Mouse (Mus musculus): ENCODE measurements around the gene Ell. TPM values are rescaled to one million over a fixed set of nuclear protein-coding genes. Genes with fewer than 3 reads are reported as not detected.
A peak's percentile ranks its signal among the peaks of the same experiment; 100 is the strongest.

Gene Ell
- polyA plus RNA-seq, 1 experiment from 2014 or later, result 9.7 TPM

DNA sequence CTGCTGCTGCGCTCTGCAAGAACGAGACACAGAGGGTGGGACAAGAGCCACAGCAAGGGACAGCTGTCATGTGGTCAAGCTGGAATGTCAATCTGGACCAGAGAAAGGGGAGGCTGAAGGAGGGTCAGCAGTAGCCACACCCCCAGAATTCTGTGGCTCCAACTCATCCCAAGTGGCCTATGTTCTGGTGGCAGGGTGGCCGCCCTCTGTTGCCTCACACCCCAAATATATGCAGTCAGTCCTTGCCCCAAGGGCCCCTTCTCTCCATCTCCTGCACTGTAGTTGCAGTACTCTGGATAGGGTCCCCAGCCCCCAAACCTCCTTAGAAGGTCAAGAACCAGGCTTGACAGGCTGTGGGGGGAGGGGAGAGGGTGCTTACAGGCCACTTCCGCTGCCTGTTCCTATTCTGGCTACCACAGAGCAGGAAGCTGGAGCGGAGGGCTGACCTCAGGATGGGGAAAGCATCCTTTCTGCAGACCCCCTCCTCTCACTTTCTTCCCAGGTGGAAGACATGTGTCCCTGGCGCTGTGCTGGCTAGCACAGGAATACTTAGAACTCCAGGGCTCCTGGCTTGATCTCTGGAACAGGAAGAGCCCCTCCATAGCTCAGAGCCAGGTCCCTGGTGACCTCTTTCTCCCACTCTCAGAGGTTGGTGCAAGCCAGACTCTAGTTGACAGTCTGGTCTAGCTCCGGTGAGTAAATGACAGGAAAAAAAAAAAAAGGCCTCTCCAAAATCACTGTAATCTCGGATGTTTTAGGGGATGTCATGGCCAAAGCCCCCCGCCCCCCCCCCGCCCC is 61.4 kb downstream of the Ell start:
- H3K36me3 ChIP-seq, result peaks cover 60% of the 10 kb centered on the region
- peak overlapping the region; percentile 43; the same call in 1 of the 2 replicates for H3K27ac ChIP-seq
- DNase-seq (no peak), ATAC-seq (ENCODE audit: low read depth) (no peak; the same call in 1 of the 2 replicates)
- H3K4me1 ChIP-seq (replicated peaks), result peaks cover 86% of the 10 kb centered on the region
- no peaks in the 10 kb centered on the region for H3K9me3 ChIP-seq (replicated peaks)
- H3K9ac ChIP-seq, result peak overlapping the region; percentile 19; the same call in 1 of the 2 replicates
- H3K4me3 ChIP-seq (replicated peaks), result peak overlapping the region; percentile 7; the same call in 1 of the 2 replicates
- peak overlapping the region; percentile 57 for H3K4me2 ChIP-seq
- 43% methylated on average over 10 of the region's 10 CpGs for WGBS (ENCODE audit: insufficient replicate concordance)
- H3K27me3 ChIP-seq, result no peaks in the 10 kb centered on the region

DNA sequence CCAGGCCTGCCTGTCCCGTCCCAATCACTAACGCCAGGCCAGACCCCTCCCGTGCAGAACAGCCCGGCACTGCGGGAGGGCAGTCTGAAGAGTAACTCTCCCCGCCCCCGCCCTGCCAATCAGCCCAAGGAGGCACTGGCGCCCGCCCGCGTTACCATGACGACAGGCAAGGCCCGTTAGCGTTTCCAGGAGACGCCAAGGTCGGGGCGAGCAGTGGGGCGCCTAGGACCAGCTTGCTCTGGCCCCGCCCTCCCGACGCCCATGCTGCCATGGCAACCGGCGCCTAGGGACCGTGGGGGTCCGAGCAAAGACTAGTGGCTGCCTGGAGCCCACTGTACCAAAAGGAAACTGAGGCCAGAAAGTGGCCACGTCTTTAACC is 62.0 kb downstream of the Ell start:
- H3K4me2 ChIP-seq, result peak overlapping the region; percentile 57
- 0 out of 2 replicates have a peak overlapping the region, but pooled peaks have one; percentile 19 for H3K9ac ChIP-seq
- peak overlapping the region; percentile 43; the same call in 1 of the 2 replicates for H3K27ac ChIP-seq
- no peaks in the 10 kb centered on the region for H3K9me3 ChIP-seq (replicated peaks)
- DNase-seq, result peak; percentile 78
- H3K4me3 ChIP-seq (replicated peaks), result peak overlapping the region; percentile 7
- whole genome bisulfite sequencing (ENCODE audit: insufficient replicate concordance), result 1% methylated on average over 26 of the region's 26 CpGs
- no peaks in the 10 kb centered on the region for H3K27me3 ChIP-seq
- peak; percentile 70 for ATAC-seq (ENCODE audit: low read depth)
- H3K4me1 ChIP-seq (replicated peaks), result peaks cover 86% of the 10 kb centered on the region
- H3K36me3 ChIP-seq, result peaks cover 55% of the 10 kb centered on the region

DNA sequence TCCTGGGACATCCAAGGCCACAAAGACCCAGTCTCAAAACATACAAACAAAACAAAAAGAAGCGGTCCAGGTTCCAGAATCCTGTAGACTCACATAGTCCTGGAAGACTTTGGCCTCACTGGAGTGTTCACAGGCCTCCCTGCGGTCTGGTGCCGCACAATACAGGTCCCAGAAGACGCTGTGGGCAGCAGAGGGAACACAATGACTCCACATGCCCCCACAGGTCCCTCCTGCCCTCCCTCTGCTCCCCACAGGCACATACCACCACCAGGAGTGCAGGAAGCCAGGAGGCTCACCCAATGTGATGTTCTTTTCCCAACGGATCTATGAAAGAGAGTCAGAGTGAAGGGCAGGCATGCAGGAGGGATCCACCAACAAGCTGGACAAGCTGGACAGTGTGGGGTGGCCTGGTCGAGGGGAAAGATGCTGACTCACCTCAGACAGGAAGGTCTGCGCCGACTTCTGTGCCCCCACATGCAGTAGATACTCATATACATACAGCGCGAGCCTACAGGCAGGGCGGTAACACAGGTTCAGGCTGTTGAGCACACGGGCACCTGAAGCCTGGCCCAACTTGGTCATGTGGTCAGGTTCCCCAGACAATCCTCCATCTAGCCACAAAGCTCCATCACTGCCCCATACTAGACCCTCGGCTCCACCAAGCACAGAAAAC is 63.0 kb downstream of the Ell start:
- WGBS (ENCODE audit: insufficient replicate concordance), result 84% methylated on average over 13 of the region's 13 CpGs
- H3K9me3 ChIP-seq (replicated peaks), result no peaks in the 10 kb centered on the region
- no peak overlapping the region for H3K4me3 ChIP-seq (replicated peaks)
- no peaks in the 10 kb centered on the region for H3K27me3 ChIP-seq
- H3K4me2 ChIP-seq, result no peak overlapping the region
- H3K36me3 ChIP-seq, result peaks cover 44% of the 10 kb centered on the region
- peaks cover 88% of the 10 kb centered on the region for H3K4me1 ChIP-seq (replicated peaks)
- DNase-seq, result no peak
- peak overlapping the region; percentile 47 for H3K27ac ChIP-seq
- ATAC-seq (ENCODE audit: low read depth), result no peak
- H3K9ac ChIP-seq, result no peak overlapping the region

DNA sequence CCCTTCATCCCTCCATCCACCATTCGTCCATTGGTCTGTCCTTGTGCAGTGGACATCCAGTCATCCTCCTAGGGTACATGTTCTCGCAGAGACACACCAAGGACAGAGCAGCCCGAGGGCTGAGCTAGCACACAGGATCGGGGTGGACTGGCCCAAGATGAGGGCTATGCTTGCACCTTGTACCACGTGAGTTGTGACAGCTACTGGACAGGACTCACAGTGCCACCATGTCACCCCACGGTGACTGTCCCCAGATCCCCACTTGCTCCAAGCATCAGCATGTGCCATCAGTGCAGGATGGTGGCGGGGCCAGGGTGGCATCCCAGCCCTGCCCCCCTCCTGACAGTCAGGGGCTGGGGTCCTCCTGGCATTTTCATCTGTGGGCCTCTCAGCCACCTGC is 65.3 kb downstream of the Ell start:
- no peak for DNase-seq
- ATAC-seq (ENCODE audit: low read depth), result no peak
- H3K4me1 ChIP-seq (replicated peaks), result peaks cover 88% of the 10 kb centered on the region
- no peak overlapping the region for H3K27ac ChIP-seq
- WGBS (ENCODE audit: insufficient replicate concordance), result 71% methylated on average over 7 of the region's 7 CpGs
- H3K9ac ChIP-seq, result no peak overlapping the region
- H3K27me3 ChIP-seq, result peaks cover 5% of the 10 kb centered on the region; the same call in 1 of the 2 replicates
- H3K4me2 ChIP-seq, result no peak overlapping the region
- H3K4me3 ChIP-seq (replicated peaks), result no peak overlapping the region
- peaks cover 22% of the 10 kb centered on the region for H3K36me3 ChIP-seq
- H3K9me3 ChIP-seq (replicated peaks), result no peaks in the 10 kb centered on the region

DNA sequence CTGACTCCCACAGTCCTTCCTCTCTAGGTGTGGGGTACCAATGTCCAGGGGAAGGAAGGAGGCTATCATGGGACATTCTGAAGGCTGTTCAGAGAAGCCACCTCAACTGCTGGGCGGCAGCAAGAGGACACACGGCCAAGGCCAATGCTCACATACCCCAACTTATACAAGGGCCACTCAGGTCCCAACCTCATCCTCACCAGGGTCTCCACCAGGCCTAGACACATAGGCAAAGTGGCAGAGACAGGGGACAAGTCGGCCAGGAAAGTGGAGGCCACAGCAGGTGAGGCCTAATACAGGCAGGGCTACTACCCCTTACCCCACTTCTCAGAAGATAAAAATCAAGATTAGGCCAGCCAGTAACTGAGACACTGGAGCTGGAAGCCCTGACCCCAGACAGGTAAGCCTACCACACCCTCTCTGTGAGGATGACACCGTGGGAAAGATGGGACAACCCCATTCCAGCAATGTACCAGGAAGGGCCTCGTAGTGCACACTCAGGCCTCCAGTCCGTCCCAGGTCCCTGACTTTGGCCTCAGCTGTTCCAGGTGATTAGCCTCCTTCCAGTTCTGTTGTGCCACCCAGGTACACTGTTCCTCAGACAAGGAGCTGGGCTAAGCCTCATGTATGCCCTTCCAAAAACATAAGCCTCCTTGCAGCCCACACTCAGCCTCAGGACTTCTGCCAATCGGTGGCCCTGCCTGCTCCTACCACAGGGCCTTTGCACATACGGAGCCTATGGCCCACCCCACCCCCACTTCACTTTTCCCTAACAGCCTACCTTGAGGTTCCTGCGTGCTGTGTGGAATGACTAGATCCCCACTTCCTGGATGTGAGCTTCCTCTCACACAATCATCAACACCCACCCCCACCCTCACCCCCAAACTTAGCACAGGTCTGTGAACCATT is 66.9 kb downstream of the Ell start:
- no peak for ATAC-seq (ENCODE audit: low read depth)
- H3K27ac ChIP-seq, result peak overlapping the region; percentile 16
- H3K9ac ChIP-seq, result peak overlapping the region; percentile 94; the same call in 1 of the 2 replicates
- H3K4me1 ChIP-seq (replicated peaks), result peaks cover 87% of the 10 kb centered on the region
- WGBS (ENCODE audit: insufficient replicate concordance), result 69% methylated on average over 9 of the region's 9 CpGs
- no peak for DNase-seq
- peak overlapping the region; percentile 81 for H3K4me3 ChIP-seq (replicated peaks)
- H3K36me3 ChIP-seq, result peaks cover 16% of the 10 kb centered on the region
- H3K4me2 ChIP-seq, result peak overlapping the region; percentile 93; the same call in 1 of the 2 replicates
- H3K9me3 ChIP-seq (replicated peaks), result no peaks in the 10 kb centered on the region
- peaks cover 5% of the 10 kb centered on the region; the same call in 1 of the 2 replicates for H3K27me3 ChIP-seq

DNA sequence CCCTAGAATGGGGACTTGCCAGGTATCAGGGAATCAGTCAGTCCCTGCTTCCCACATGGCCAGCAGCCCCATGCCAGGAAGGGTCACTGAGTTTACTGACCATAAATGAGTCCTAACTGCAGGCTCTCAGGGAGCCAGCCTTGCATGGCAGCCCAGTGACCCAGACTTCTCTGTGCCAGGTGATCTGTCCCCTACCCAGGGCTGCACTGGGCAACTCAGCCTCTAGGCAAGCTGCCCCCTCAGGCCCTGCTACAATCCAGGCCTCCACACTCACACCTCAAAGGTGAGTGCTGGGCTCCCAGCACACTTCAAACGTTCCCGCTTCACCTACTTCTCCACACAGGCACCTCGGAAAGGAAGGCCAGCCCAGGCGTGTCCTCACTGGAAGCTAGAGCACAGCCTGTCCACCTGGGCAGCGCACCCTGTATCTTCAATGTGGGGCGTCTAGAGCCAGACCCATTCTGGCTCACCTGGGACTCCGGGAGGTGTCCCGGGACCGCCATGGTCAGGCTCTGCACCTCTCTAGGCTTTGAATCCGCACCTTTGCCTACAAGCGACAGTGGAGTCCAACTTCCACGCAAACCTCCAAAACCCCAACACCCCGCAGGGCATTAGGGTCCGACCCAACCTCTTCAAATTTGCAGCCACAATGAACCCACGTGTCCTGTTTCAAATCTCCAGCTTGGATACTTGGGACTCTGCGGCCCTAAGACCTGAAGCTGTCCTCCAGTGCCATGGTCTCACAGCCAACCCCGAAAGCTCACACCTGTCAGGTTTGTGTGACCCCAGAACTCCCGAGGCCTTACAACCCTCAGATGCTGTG is 67.7 kb downstream of the Ell start:
- ATAC-seq (ENCODE audit: low read depth) (no peak), DNase-seq (no peak)
- peaks cover 5% of the 10 kb centered on the region; the same call in 1 of the 2 replicates for H3K27me3 ChIP-seq
- H3K4me1 ChIP-seq (replicated peaks), result peaks cover 87% of the 10 kb centered on the region
- peak overlapping the region; percentile 81 for H3K4me3 ChIP-seq (replicated peaks)
- H3K9me3 ChIP-seq (replicated peaks), result no peaks in the 10 kb centered on the region
- peaks cover 12% of the 10 kb centered on the region for H3K36me3 ChIP-seq
- H3K27ac ChIP-seq, result peak overlapping the region; percentile 91
- H3K4me2 ChIP-seq, result peak overlapping the region; percentile 93
- peak overlapping the region; percentile 94 for H3K9ac ChIP-seq
- WGBS (ENCODE audit: insufficient replicate concordance), result 49% methylated on average over 18 of the region's 18 CpGs

DNA sequence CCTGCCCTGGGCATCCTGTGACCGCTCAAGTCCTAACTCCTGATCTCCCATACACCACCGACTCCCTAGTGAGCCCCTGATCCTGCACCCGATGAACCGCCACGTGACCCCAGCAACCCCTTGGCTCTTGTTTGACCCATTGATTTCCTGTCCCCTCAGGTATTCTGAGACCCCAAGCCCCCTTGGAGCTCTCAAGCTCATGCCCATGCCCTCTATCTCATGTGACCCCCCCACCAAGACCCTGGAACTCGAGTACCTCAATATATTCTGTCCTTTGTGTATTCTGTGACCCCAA is 68.3 kb downstream of the Ell start:
- no peak for ATAC-seq (ENCODE audit: low read depth)
- WGBS (ENCODE audit: insufficient replicate concordance), result 10% methylated on average over 6 of the region's 6 CpGs
- Histone ChIP-seq H3K4me1 (replicated peaks) (peaks cover 85% of the 10 kb centered on the region), H3K27me3 (peaks cover 5% of the 10 kb centered on the region; the same call in 1 of the 2 replicates), H3K4me3 (replicated peaks) (peak overlapping the region; percentile 81), H3K4me2 (peak overlapping the region; percentile 93), H3K36me3 (peaks cover 6% of the 10 kb centered on the region), H3K9me3 (replicated peaks) (no peaks in the 10 kb centered on the region), H3K9ac (peak overlapping the region; percentile 94), H3K27ac (peak overlapping the region; percentile 91)
- DNase-seq, result no peak

DNA sequence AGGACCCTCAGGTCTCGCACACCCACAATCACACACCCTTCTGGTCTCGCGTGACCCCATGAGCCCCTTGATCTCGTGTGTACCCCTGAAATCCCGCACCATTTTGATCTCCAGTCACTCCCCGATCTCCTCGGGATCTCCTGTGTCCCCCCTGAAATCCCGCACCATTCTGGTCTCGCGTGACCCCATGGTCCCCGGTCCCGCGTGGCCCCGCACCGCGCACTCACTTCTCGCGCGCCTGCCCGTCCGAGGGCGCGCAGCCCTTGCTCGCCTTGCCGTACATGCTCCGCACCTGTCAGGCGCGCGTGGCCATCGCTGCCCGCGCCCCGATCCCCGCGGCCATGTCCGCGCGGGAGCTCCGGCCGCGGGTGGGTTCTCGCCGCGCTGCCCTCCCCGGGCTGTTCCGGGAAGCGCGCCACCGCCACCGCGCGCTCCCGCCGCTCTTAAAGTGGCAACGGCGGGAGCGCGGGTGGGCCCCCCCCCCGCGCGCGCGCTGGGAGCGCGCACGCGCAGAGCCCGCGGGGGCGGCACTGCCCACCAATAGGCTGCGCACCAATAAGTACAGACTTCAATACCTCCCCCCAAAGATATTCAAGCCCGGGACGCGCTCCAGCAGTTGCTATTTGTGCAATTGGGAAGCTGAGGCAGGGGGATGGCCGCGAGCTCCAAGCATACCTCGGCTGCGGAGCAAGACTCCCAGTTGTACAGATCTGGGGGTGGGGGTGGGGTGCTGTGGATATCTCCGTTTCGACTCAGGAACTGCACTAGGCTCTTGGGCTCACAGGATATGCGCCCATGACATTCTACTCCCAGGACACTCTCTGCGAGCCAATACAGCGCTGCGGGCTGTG is 68.9 kb downstream of the Ell start:
- H3K4me2 ChIP-seq, result peak overlapping the region; percentile 93
- peaks cover 5% of the 10 kb centered on the region; the same call in 1 of the 2 replicates for H3K27me3 ChIP-seq
- ATAC-seq (ENCODE audit: low read depth) (peak; percentile 10; the same call in 1 of the 2 replicates), DNase-seq (no peak)
- peaks cover 83% of the 10 kb centered on the region for H3K4me1 ChIP-seq (replicated peaks)
- WGBS (ENCODE audit: insufficient replicate concordance), result under 1% methylated on average over 77 of the region's 84 CpGs
- H3K36me3 ChIP-seq, result 0 out of 2 replicates have a peak, but pooled peaks cover under 1% of the 10 kb centered on the region
- H3K27ac ChIP-seq, result peak overlapping the region; percentile 91
- H3K9me3 ChIP-seq (replicated peaks), result no peaks in the 10 kb centered on the region
- H3K4me3 ChIP-seq (replicated peaks), result peak overlapping the region; percentile 81
- H3K9ac ChIP-seq, result peak overlapping the region; percentile 94

DNA sequence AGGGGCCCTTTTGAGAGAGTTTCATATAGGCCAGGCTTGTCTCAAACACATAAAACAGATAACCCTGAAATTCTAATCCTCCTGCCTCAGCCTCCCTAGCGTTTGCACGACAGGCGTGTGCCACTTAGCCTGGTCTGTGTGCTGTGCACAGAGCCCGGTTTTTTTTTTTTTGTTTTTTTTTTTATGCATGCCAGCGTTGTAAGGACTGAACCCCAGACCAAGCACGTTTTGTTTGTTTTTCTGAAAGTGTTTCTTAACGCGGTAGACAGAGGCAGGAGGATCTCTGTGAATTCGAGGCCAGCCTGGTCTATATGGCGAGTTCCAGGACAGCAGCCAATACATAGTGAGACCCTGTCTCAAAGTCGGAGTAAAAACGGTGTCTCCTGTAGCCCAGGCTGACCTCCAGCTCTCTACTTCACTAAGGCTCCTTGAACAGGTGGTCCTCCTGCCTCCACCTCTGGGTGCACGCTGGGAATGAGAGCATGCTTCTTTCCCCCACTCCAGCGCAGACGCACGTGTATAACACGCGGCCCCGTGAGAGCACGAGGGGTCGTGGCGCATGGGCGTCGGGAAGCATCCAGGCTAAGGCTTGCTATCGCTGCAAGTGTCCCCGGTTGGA is 69.6 kb downstream of the Ell start, which contains the start of gene Ssbp4:
Gene Ssbp4, minus strand, starts transcription at position 124 of the 619 bp plus-strand sequence.
- Histone ChIP-seq H3K9ac (peak within 1 kb of the TSS; percentile 94), H3K36me3 (no peaks in the 10 kb centered on the region), H3K4me3 (replicated peaks) (peak within 1 kb of the TSS; percentile 81), H3K4me1 (replicated peaks) (peaks cover 87% of the 10 kb centered on the region), H3K9me3 (replicated peaks) (no peaks in the 10 kb centered on the region), H3K27me3 (peaks cover 5% of the 10 kb centered on the region; the same call in 1 of the 2 replicates), H3K27ac (peak within 1 kb of the TSS; percentile 91), H3K4me2 (peak within 1 kb of the TSS; percentile 93)
- DNase-seq (no peak), ATAC-seq (ENCODE audit: low read depth) (no peak)
- WGBS (ENCODE audit: insufficient replicate concordance), result 1% methylated on average over 26 of the region's 26 CpGs
